8 mouse cellular contexts compared by ENCODE assay signal in the genomic region with DNA sequence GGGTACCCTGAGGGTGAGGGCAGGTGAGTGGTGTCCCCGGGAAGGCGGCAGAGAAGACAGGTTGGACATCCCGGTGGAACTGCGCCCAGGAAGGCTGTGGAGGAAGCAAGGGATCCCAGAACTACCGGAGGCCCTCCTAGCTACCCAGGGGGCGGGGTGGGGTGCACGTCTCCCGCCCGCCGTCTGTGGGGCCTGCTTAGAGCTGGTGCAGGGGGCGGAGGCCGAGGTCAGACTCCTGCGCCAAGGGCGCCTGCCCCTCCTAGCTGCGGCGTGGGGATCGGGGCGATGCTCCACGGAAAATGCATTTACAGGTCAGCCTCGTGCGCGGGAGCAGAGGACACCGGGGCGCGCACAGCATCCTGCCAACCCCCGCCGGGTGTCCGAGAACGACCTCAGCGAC. TPM values are rescaled to one million over a fixed set of nuclear protein-coding genes. Genes with fewer than 3 reads are reported as not detected.
DNase-seq lines count a peak whose midpoint lies in the region; ATAC-seq lines count a peak whose summit lies in the region.

No protein-coding gene starts in this region.

- peak overlapping the region; percentile 61 for H3K4me3 ChIP-seq in kidney, embryonic 15.5 days (replicated peaks)
- H3K4me3 ChIP-seq in liver, embryonic 15.5 days (replicated peaks), result peak overlapping the region; percentile 61
- peak overlapping the region; percentile 78 for H3K4me3 ChIP-seq in stomach, embryonic 15.5 days (replicated peaks)

- WGBS in kidney, embryonic 15.5 days, result 0% methylated on average over 30 of the region's 30 CpGs
- under 1% methylated on average over 30 of the region's 30 CpGs for WGBS in liver, embryonic 15.5 days (ENCODE audit: insufficient replicate concordance)
- WGBS in stomach, embryonic 15.5 days, result under 1% methylated on average over 30 of the region's 30 CpGs

- DNase-seq in kidney, postnatal 25 days, result no peak
- peak; percentile 67 for DNase-seq in ZHBTc4 (ENCODE audit: low read depth, low spot score)
- DNase-seq in gastrocnemius, postnatal 14 days, result no peak
- DNase-seq in Muller cell, postnatal 12 days (ENCODE audit: inconsistent ontology term), result no peak

- H3K27ac ChIP-seq in kidney, embryonic 15.5 days, result peak overlapping the region; percentile 83
- no peak overlapping the region for H3K27ac ChIP-seq in liver, embryonic 15.5 days (replicated peaks)
- peak overlapping the region; percentile 91 for H3K27ac ChIP-seq in stomach, embryonic 15.5 days

- H3K9ac ChIP-seq in kidney, embryonic 15.5 days, result peak overlapping the region; percentile 68
- H3K9ac ChIP-seq in liver, embryonic 15.5 days, result peak overlapping the region; percentile 49; the same call in 1 of the 2 replicates
- H3K9ac ChIP-seq in stomach, embryonic 15.5 days, result peak overlapping the region; percentile 60

- peak overlapping the region; percentile 97 for H3K4me2 ChIP-seq in kidney, embryonic 15.5 days
- H3K4me2 ChIP-seq in liver, embryonic 15.5 days, result peak overlapping the region; percentile 76
- H3K4me2 ChIP-seq in stomach, embryonic 15.5 days, result peak overlapping the region; percentile 97

- peaks cover 56% of the 10 kb centered on the region for H3K4me1 ChIP-seq in kidney, embryonic 15.5 days
- H3K4me1 ChIP-seq in liver, embryonic 15.5 days (replicated peaks), result peaks cover 30% of the 10 kb centered on the region
- H3K4me1 ChIP-seq in stomach, embryonic 15.5 days, result peaks cover 24% of the 10 kb centered on the region

- H3K9me3 ChIP-seq in kidney, embryonic 15.5 days (replicated peaks), result no peaks in the 10 kb centered on the region
- no peaks in the 10 kb centered on the region for H3K9me3 ChIP-seq in liver, embryonic 15.5 days (replicated peaks)
- no peaks in the 10 kb centered on the region for H3K9me3 ChIP-seq in stomach, embryonic 15.5 days

- peak; percentile 30 for ATAC-seq in kidney, embryonic 15.5 days (replicated peaks; ENCODE audit: low FRiP score)
- ATAC-seq in granulocyte monocyte progenitor cell, adult 5-6 weeks (replicated peaks; ENCODE audit: poor library complexity, severe bottlenecking), result peak; percentile 13
- peak; percentile 16; the same call in 1 of the 2 replicates for ATAC-seq in liver, embryonic 15.5 days (ENCODE audit: insufficient read depth)
- peak; percentile 19; the same call in 1 of the 2 replicates for ATAC-seq in stomach, embryonic 15.5 days (ENCODE audit: insufficient read depth, low FRiP score, low read depth)

- H3K36me3 ChIP-seq in kidney, embryonic 15.5 days, result peaks cover 10% of the 10 kb centered on the region
- H3K36me3 ChIP-seq in liver, embryonic 15.5 days (replicated peaks), result no peaks in the 10 kb centered on the region
- H3K36me3 ChIP-seq in stomach, embryonic 15.5 days, result no peaks in the 10 kb centered on the region

- intact Hi-C loops in gastrocnemius, postnatal 14 days (cut with DNase I; ENCODE audit: low total_unique reads), result no loop called here

- no peaks in the 10 kb centered on the region for H3K27me3 ChIP-seq in kidney, embryonic 15.5 days
- H3K27me3 ChIP-seq in liver, embryonic 15.5 days, result peaks cover 68% of the 10 kb centered on the region
- H3K27me3 ChIP-seq in stomach, embryonic 15.5 days (replicated peaks), result no peaks in the 10 kb centered on the region

RNA-seq across cellular contexts. Expression of a gene that starts 0.4 kb away (rescaled TPM):
- 27.8 and 32.1 TPM in 2 replicates for polyA plus RNA-seq in kidney, embryonic 15.5 days (2015; fragmentation: Nextera tagmentation; extraction: Ambion mirVana)
- 1.4 TPM in 1 of 2 replicates, not detected in the other for total RNA-seq in granulocyte monocyte progenitor cell, adult 5-6 weeks (2014; fragmentation: Nextera tagmentation)
- total RNA-seq in granulocyte monocyte progenitor cell, adult 5-6 weeks (2017), result 1.5 and 2.6 TPM in 2 replicates
- polyA plus RNA-seq in liver, embryonic 15.5 days (2015; fragmentation: Nextera tagmentation; extraction: Ambion mirVana), result 2.9 TPM in 2 replicates
- polyA plus RNA-seq in stomach, embryonic 15.5 days (2015; fragmentation: Nextera tagmentation; extraction: Ambion mirVana), result 19.8 and 21.5 TPM in 2 replicates
- 10 to 100 TPM in 1 of 2 experiments, 1 to 10 TPM in 1; 8.7 to 12.2 TPM for total RNA-seq in gastrocnemius, postnatal 14 days (2021)

RNA-seq across cellular contexts. Expression of a gene that starts 0.5 kb away (rescaled TPM):
- 3.4 and 3.8 TPM in 2 replicates for polyA plus RNA-seq in kidney, embryonic 15.5 days (2015; fragmentation: Nextera tagmentation; extraction: Ambion mirVana)
- 0.81 TPM in 1 of 2 replicates, not detected in the other for total RNA-seq in granulocyte monocyte progenitor cell, adult 5-6 weeks (2014; fragmentation: Nextera tagmentation)
- total RNA-seq in granulocyte monocyte progenitor cell, adult 5-6 weeks (2017), result 0.15 TPM in 1 of 2 replicates, not detected in the other
- polyA plus RNA-seq in liver, embryonic 15.5 days (2015; fragmentation: Nextera tagmentation; extraction: Ambion mirVana), result 0.36 and 0.60 TPM in 2 replicates
- 3.6 and 4.3 TPM in 2 replicates for polyA plus RNA-seq in stomach, embryonic 15.5 days (2015; fragmentation: Nextera tagmentation; extraction: Ambion mirVana)
- total RNA-seq in gastrocnemius, postnatal 14 days (2021), result under 1 TPM; 0.33 to 0.60 TPM

RNA-seq across cellular contexts. Expression of a gene that starts 14.6 kb away (rescaled TPM):
- polyA plus RNA-seq in kidney, embryonic 15.5 days (2015; fragmentation: Nextera tagmentation; extraction: Ambion mirVana), result 43.1 and 44.0 TPM in 2 replicates
- total RNA-seq in granulocyte monocyte progenitor cell, adult 5-6 weeks (2014; fragmentation: Nextera tagmentation), result 17.9 and 19.2 TPM in 2 replicates
- 12.8 and 14.1 TPM in 2 replicates for total RNA-seq in granulocyte monocyte progenitor cell, adult 5-6 weeks (2017)
- polyA plus RNA-seq in liver, embryonic 15.5 days (2015; fragmentation: Nextera tagmentation; extraction: Ambion mirVana), result 20.0 and 21.1 TPM in 2 replicates
- 39.9 and 43.6 TPM in 2 replicates for polyA plus RNA-seq in stomach, embryonic 15.5 days (2015; fragmentation: Nextera tagmentation; extraction: Ambion mirVana)
- total RNA-seq in gastrocnemius, postnatal 14 days (2021), result 10 to 100 TPM; 11.8 to 13.3 TPM

RNA-seq across cellular contexts. Expression of a gene that starts 30.7 kb away (rescaled TPM):
- 163 and 169 TPM in 2 replicates for polyA plus RNA-seq in kidney, embryonic 15.5 days (2015; fragmentation: Nextera tagmentation; extraction: Ambion mirVana)
- total RNA-seq in granulocyte monocyte progenitor cell, adult 5-6 weeks (2014; fragmentation: Nextera tagmentation), result 194 and 203 TPM in 2 replicates
- 141 and 169 TPM in 2 replicates for total RNA-seq in granulocyte monocyte progenitor cell, adult 5-6 weeks (2017)
- polyA plus RNA-seq in liver, embryonic 15.5 days (2015; fragmentation: Nextera tagmentation; extraction: Ambion mirVana), result 92.3 and 95.6 TPM in 2 replicates
- 153 and 155 TPM in 2 replicates for polyA plus RNA-seq in stomach, embryonic 15.5 days (2015; fragmentation: Nextera tagmentation; extraction: Ambion mirVana)
- total RNA-seq in gastrocnemius, postnatal 14 days (2021), result 10 to 100 TPM; 23.8 to 32.7 TPM

RNA-seq across cellular contexts. Expression of a gene that starts 38.4 kb away (rescaled TPM):
- polyA plus RNA-seq in kidney, embryonic 15.5 days (2015; fragmentation: Nextera tagmentation; extraction: Ambion mirVana), result 107 and 118 TPM in 2 replicates
- 22.4 and 33.5 TPM in 2 replicates for total RNA-seq in granulocyte monocyte progenitor cell, adult 5-6 weeks (2014; fragmentation: Nextera tagmentation)
- 14.7 and 17.5 TPM in 2 replicates for total RNA-seq in granulocyte monocyte progenitor cell, adult 5-6 weeks (2017)
- 29.4 and 35.2 TPM in 2 replicates for polyA plus RNA-seq in liver, embryonic 15.5 days (2015; fragmentation: Nextera tagmentation; extraction: Ambion mirVana)
- polyA plus RNA-seq in stomach, embryonic 15.5 days (2015; fragmentation: Nextera tagmentation; extraction: Ambion mirVana), result 95.8 and 102 TPM in 2 replicates
- 10 to 100 TPM; 28.9 to 29.6 TPM for total RNA-seq in gastrocnemius, postnatal 14 days (2021)
